Mouse (Mus musculus) heart, postnatal 10 days (tissue): ENCODE results near the gene Mrm3. TPM values are rescaled to one million over a fixed set of nuclear protein-coding genes. Genes with fewer than 3 reads are reported as not detected.

Source experiments
- DNase-seq, 2 experiments: peaks; one replicate each; pipeline ENCODE4 v3.0.0; 2021
- intact Hi-C: fragments of 180-260 bp; cut with DNase I; formaldehyde crosslinking; loops from one replicate; pipeline ENCODE4 v1.15.1; 2025
- total RNA-seq, 2 experiments: library from RNA; stranded (reverse); gene quantifications; 2 replicates each; pipeline ENCODE4 v1.2.3; 2021

The Mrm3 gene
- total RNA-seq, 2 experiments from 2014 or later, result 17.4 to 19.2 TPM

GRCm38 (mm10) chr11:76285431-76286075 is 42.0 kb downstream of the Mrm3 start:
- DNase-seq, result peak; percentile 47 to 52
- intact Hi-C loops, result no loop called here

- intact Hi-C loops, result no loop called here
- DNase-seq, result no peak
Observed at GRCm38 (mm10) chr11:76286534-76287126, 43.1 kb downstream of the Mrm3 start.

- intact Hi-C loops, result no loop called here
- no peak for DNase-seq
Observed at GRCm38 (mm10) chr11:76287301-76287700, 43.8 kb downstream of the Mrm3 start.

GRCm38 (mm10) chr11:76288645-76289044 is 45.1 kb downstream of the Mrm3 start:
- DNase-seq, result no peak
- intact Hi-C loops, result no loop called here

GRCm38 (mm10) chr11:76290367-76290766 is 46.9 kb downstream of the Mrm3 start:
- DNase-seq, result no peak
- intact Hi-C loops, result no loop called here

- no peak for DNase-seq
- intact Hi-C loops, result no loop called here
Observed at GRCm38 (mm10) chr11:76291960-76292359, 48.4 kb downstream of the Mrm3 start.

GRCm38 (mm10) chr11:76292398-76292797 is 48.9 kb downstream of the Mrm3 start:
- DNase-seq, result peak; percentile 43 to 51
- intact Hi-C loops, result no loop called here

- intact Hi-C loops, result no loop called here
Observed at GRCm38 (mm10) chr11:76292831-76293230, 49.3 kb downstream of the Mrm3 start.

GRCm38 (mm10) chr11:76294078-76294477 is 50.6 kb downstream of the Mrm3 start:
- intact Hi-C loops, result no loop called here
- DNase-seq, result no peak

More at GRCm38 (mm10) chr11:76292831-76293230, 49.3 kb downstream of the Mrm3 start:
- DNase-seq, result peak; percentile 35 to 48

- DNase-seq, result no peak
- intact Hi-C loops, result no loop called here
Observed at GRCm38 (mm10) chr11:76294836-76295235, 51.3 kb downstream of the Mrm3 start.

- intact Hi-C loops, result no loop called here
- DNase-seq, result no peak
Observed at GRCm38 (mm10) chr11:76297252-76297651, 53.7 kb downstream of the Mrm3 start.

GRCm38 (mm10) chr11:76298457-76299000 is 55.0 kb downstream of the Mrm3 start:
- intact Hi-C loops, result no loop called here
- DNase-seq, result no peak

Other genes with a start within 250 kb of the Mrm3 start
- not detected for gene 1700016K19Rik, start 243.8 kb upstream of the Mrm3 start, total RNA-seq
- 10 to 100 TPM; 66.9 to 74.5 TPM for gene Rflnb, start 215.9 kb upstream of the Mrm3 start, total RNA-seq
- 10 to 100 TPM; 31.0 to 32.7 TPM for gene Vps53, start 64.1 kb upstream of the Mrm3 start, total RNA-seq
- gene Fam57a, start 64.0 kb upstream of the Mrm3 start, total RNA-seq, result 1 to 10 TPM; 8.0 to 8.3 TPM
- under 1 TPM in 1 of 2 experiments, not detected in 1; 0.50 TPM for gene Dbil5, start 26.1 kb upstream of the Mrm3 start, total RNA-seq
- gene Gemin4, start 26.1 kb upstream of the Mrm3 start, total RNA-seq, result 1 to 10 TPM; 3.1 to 5.9 TPM
- 10 to 100 TPM; 51.3 to 53.7 TPM for gene Glod4, start within 50 bp of the Mrm3 start, total RNA-seq
- 10 to 100 TPM; 15.7 to 17.4 TPM for gene Nxn, start 155.4 kb downstream of the Mrm3 start, total RNA-seq
- gene Timm22, start 163.2 kb downstream of the Mrm3 start, total RNA-seq, result 10 to 100 TPM; 43.4 to 51.7 TPM